Mouse (Mus musculus) MEL (cell line): ENCODE results near the gene Vrk3. TPM values are rescaled to one million over a fixed set of nuclear protein-coding genes. Genes with fewer than 3 reads are reported as not detected.

Experiments used
- DNase-seq: peaks from one replicate; pipeline ENCODE4 v3.0.0; 2011; ENCODE audit warnings: low read depth, low spot score
- H3K27ac ChIP-seq: 2 replicates; pipeline ENCODE4 v1.5.1; 2012; ENCODE audit warnings: low read depth, mild to moderate bottlenecking, control low read depth, low read length, moderate library complexity; ENCODE audit not compliant: control insufficient read depth
- H3K27me3 ChIP-seq, 2 experiments: fragments of 150-350 bp in 1 of 2; sonication (generic) in 1 of 2; 2 replicates each; pipeline ENCODE4 v1.6.1; 2012; ENCODE audit warnings: low read length in 2 of 2, mild to moderate bottlenecking in 2 of 2, improper control_type of control experiment in 1 of 2, moderate library complexity in 1 of 2; ENCODE audit not compliant: insufficient read depth in 2 of 2, control insufficient read depth in 1 of 2
- H3K36me3 ChIP-seq, 2 experiments: 2 replicates each; pipeline ENCODE4 v1.6.1; 2012 to 2014; ENCODE audit warnings: low read length in 2 of 2, improper control_type of control experiment in 1 of 2, inconsistent platforms in 1 of 2, mild to moderate bottlenecking in 1 of 2; ENCODE audit not compliant: insufficient read depth in 2 of 2, control insufficient read depth in 1 of 2
- H3K4me1 ChIP-seq, 2 experiments: fragments of 150-350 bp in 1 of 2; sonication (generic) in 1 of 2; 2 replicates each; pipeline ENCODE4 v1.6.1; 2012; ENCODE audit warnings: low read length in 2 of 2, improper control_type of control experiment in 1 of 2, mild to moderate bottlenecking in 1 of 2; ENCODE audit not compliant: insufficient read depth in 2 of 2, control insufficient read depth in 1 of 2
- H3K4me3 ChIP-seq, 2 experiments: fragments of 150-350 bp in 1 of 2; sonication (generic) in 1 of 2; 2 replicates each; pipeline ENCODE4 v1.5.1; 2012; ENCODE audit warnings: low read depth in 2 of 2, low read length in 2 of 2, mild to moderate bottlenecking in 2 of 2, moderate library complexity in 2 of 2, control low read depth in 1 of 2, improper control_type of control experiment in 1 of 2; ENCODE audit not compliant: control insufficient read depth in 1 of 2, insufficient read depth in 1 of 2
- H3K79me2 ChIP-seq: 2 replicates; pipeline ENCODE4 v1.6.1; 2012; ENCODE audit warnings: mild to moderate bottlenecking, low read length, moderate library complexity; ENCODE audit not compliant: control insufficient read depth, poor library complexity, insufficient read depth
- H3K9ac ChIP-seq: 2 replicates; pipeline ENCODE4 v1.6.1; 2012; ENCODE audit warnings: low read depth, mild to moderate bottlenecking, control low read depth, low read length, moderate library complexity; ENCODE audit not compliant: control insufficient read depth, poor library complexity, severe bottlenecking
- H3K9me3 ChIP-seq: fragments of 150-350 bp; sonication (generic); replicated peaks from 2 replicates; pipeline ENCODE4 v1.6.1; 2012; ENCODE audit warnings: mild to moderate bottlenecking, low read length, improper control_type of control experiment, moderate library complexity; ENCODE audit not compliant: insufficient read depth
- CHD2 ChIP-seq: IDR thresholded peaks from 2 replicates; pipeline ENCODE4 v1.6.1; 2011; ENCODE audit warnings: low read length, improper control_type of control experiment
- GATA1 ChIP-seq: IDR thresholded peaks from 2 replicates; pipeline ENCODE4 v1.6.1; 2011; ENCODE audit warnings: low read depth, low read length, improper control_type of control experiment
- HCFC1 ChIP-seq: IDR thresholded peaks from 2 replicates; pipeline ENCODE4 v1.6.1; 2012; ENCODE audit warnings: low read depth, mild to moderate bottlenecking, inconsistent platforms, low read length, improper control_type of control experiment, moderate library complexity
- MAFK ChIP-seq: IDR thresholded peaks from 2 replicates; pipeline ENCODE4 v1.6.1; 2011; ENCODE audit warnings: low read depth, mild to moderate bottlenecking, low read length, improper control_type of control experiment, borderline replicate concordance
- MAZ ChIP-seq: IDR thresholded peaks from 2 replicates; pipeline ENCODE4 v1.6.1; 2012; ENCODE audit warnings: low read depth, mild to moderate bottlenecking, inconsistent platforms, low read length, improper control_type of control experiment
- NELFE ChIP-seq: IDR thresholded peaks from 2 replicates; pipeline ENCODE4 v1.6.1; 2011; ENCODE audit warnings: low read depth, low read length, improper control_type of control experiment
- RAD21 ChIP-seq: IDR thresholded peaks from 2 replicates; pipeline ENCODE4 v1.6.1; 2011; ENCODE audit warnings: mild to moderate bottlenecking, low read depth, low read length, improper control_type of control experiment
- RCOR1 ChIP-seq: IDR thresholded peaks from 2 replicates; pipeline ENCODE4 v1.6.1; 2012; ENCODE audit warnings: low read depth, mild to moderate bottlenecking, inconsistent platforms, low read length, improper control_type of control experiment
- SIN3A ChIP-seq: IDR thresholded peaks from 2 replicates; pipeline ENCODE4 v1.6.1; 2012; ENCODE audit warnings: low read length, improper control_type of control experiment, inconsistent platforms
- TAL1 ChIP-seq: IDR thresholded peaks from 2 replicates; pipeline ENCODE4 v1.6.1; 2012; ENCODE audit warnings: mild to moderate bottlenecking, inconsistent platforms, low read length, moderate library complexity, mixed read lengths
- ZC3H11A ChIP-seq: IDR thresholded peaks from 2 replicates; pipeline ENCODE4 v1.6.1; 2012; ENCODE audit warnings: low read depth, mild to moderate bottlenecking, inconsistent platforms, low read length, improper control_type of control experiment
- polyA plus RNA-seq, 2 experiments: library from polyadenylated mRNA; stranded (reverse) in 1 of 2; unstranded in 1 of 2; fragments of >175 nt in 1 of 2; fragments of >200 nt in 1 of 2; gene quantifications; 2 replicates each; pipeline versions ENCODE4 v1.2.1 to v1.2.4; 2012; ENCODE audit warnings: low replicate concordance in 2 of 2, low read depth in 1 of 2; ENCODE audit not compliant: insufficient read length in 2 of 2, insufficient read depth in 1 of 2, missing spikeins in 1 of 2
- total RNA-seq: library from RNA; depleted of rRNA; stranded (reverse); fragments of 300-350 nt; gene quantifications from 2 replicates; pipeline ENCODE4 v1.2.3, GENCODE M21; 2012

The Vrk3 gene
- total and polyA plus RNA-seq, 3 experiments, result 24.9 to 55.6 TPM; not detected in 1

DNA sequence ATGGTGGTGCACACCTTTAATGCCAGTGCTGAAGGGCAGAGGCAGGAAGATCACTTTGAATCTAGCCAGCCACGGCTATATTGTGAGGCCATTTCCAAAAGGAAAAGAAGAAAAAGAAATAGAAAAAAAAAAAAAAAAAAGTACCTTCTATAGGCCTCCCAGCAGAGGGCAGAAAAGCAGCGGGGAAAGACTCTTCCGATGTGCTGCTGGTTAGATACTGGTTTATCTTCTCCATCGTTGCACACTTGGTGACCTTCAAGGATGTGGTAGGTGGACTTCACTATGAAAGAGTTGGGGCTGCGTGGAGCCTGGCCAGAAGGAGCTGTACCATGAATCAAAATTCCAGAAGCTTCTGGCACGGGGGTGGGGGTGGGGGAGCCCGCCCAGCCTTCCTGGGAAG is 23.9 kb upstream of the Vrk3 start (continued):
- TF ChIP-seq ZC3H11A, result peak; percentile 53
- no peak for TF ChIP-seq CHD2
- no peak for TF ChIP-seq MAFK
- no peak for TF ChIP-seq MAZ

- Histone ChIP-seq H3K79me2 (no peaks in the 10 kb centered on the region), H3K4me1 (no peaks in the 10 kb centered on the region), H3K27me3 (peaks cover 0 to 4% of the 10 kb centered on the region in 2 experiments; a peak in 2 of 4 replicates), H3K9me3 (no peaks in the 10 kb centered on the region), H3K9ac (no peak overlapping the region), H3K36me3 (no peaks in the 10 kb centered on the region)
- peak; percentile 30 for DNase-seq
- no peak for TF ChIP-seq NELFE
- TF ChIP-seq, all 39 proteins: peak for 0
- Histone ChIP-seq H3K27ac (no peak overlapping the region), H3K4me3 (no peak overlapping the region)
Observed at GRCm38 (mm10) chr7:44726343-44726742, 21.9 kb upstream of the Vrk3 start.

- Histone ChIP-seq H3K79me2 (no peaks in the 10 kb centered on the region), H3K27ac (no peak overlapping the region), H3K4me1 (no peaks in the 10 kb centered on the region), H3K27me3 (peaks cover 0 to 4% of the 10 kb centered on the region in 2 experiments; a peak in 2 of 4 replicates), H3K9me3 (no peaks in the 10 kb centered on the region), H3K9ac (no peak overlapping the region), H3K36me3 (no peaks in the 10 kb centered on the region), H3K4me3 (no peak overlapping the region)
- no peak for DNase-seq
- TF ChIP-seq HCFC1, result no peak
- TF ChIP-seq RAD21, result no peak
- TF ChIP-seq RCOR1, result no peak
- TF ChIP-seq TAL1, result no peak
- no peak for TF ChIP-seq NELFE
- no peak for TF ChIP-seq SIN3A
Observed at GRCm38 (mm10) chr7:44727151-44727550, 21.1 kb upstream of the Vrk3 start.

- no peak for TF ChIP-seq GATA1
- no peak for TF ChIP-seq TAL1
- TF ChIP-seq SIN3A, result no peak
- H3K27me3 ChIP-seq, result peaks cover 0 to 4% of the 10 kb centered on the region in 2 experiments; a peak in 2 of 4 replicates
- H3K27ac ChIP-seq, result no peak overlapping the region
- H3K36me3 ChIP-seq, result no peaks in the 10 kb centered on the region
- H3K9me3 ChIP-seq, result no peaks in the 10 kb centered on the region
- H3K79me2 ChIP-seq, result no peaks in the 10 kb centered on the region
- no peak overlapping the region for H3K4me3 ChIP-seq
- no peak for DNase-seq
- H3K4me1 ChIP-seq, result no peaks in the 10 kb centered on the region
- no peak overlapping the region for H3K9ac ChIP-seq
Observed at GRCm38 (mm10) chr7:44728082-44728975, 19.9 kb upstream of the Vrk3 start.
